Mouse (Mus musculus) forebrain, embryonic 15.5 days (tissue): ENCODE data around the gene Adamts3. TPM values are rescaled to one million over a fixed set of nuclear protein-coding genes. Genes with fewer than 3 reads are reported as not detected.

Source experiments
- ATAC-seq: fragments of 200-750 bp; cut with Nextera tagmentation; replicated peaks from 2 replicates; pipeline ENCODE4 v1.8.0; 2017; ENCODE audit warnings: mild to moderate bottlenecking, moderate TSS enrichment, moderate library complexity
- H3K27ac ChIP-seq: fragments of 300-500 bp; sonication (generic); replicated peaks from 2 replicates; pipeline ENCODE4 v1.5.1; 2015; ENCODE audit warnings: mild to moderate bottlenecking, inconsistent platforms
- H3K27me3 ChIP-seq: fragments of 300-500 bp; sonication (generic); 2 replicates; pipeline ENCODE4 v1.6.1; 2015; ENCODE audit warnings: inconsistent platforms
- H3K36me3 ChIP-seq: fragments of 300-500 bp; sonication (generic); 2 replicates; pipeline ENCODE4 v1.6.1; 2015; ENCODE audit warnings: mild to moderate bottlenecking, inconsistent platforms
- H3K4me1 ChIP-seq: fragments of 300-500 bp; sonication (generic); 2 replicates; pipeline ENCODE4 v1.6.1; 2015; ENCODE audit warnings: inconsistent platforms
- H3K4me2 ChIP-seq: fragments of 300-500 bp; sonication (generic); replicated peaks from 2 replicates; pipeline ENCODE4 v1.6.1; 2015; ENCODE audit warnings: mild to moderate bottlenecking, inconsistent platforms
- H3K4me3 ChIP-seq: fragments of 300-500 bp; sonication (generic); 2 replicates; pipeline ENCODE4 v1.5.1; 2015; ENCODE audit warnings: mild to moderate bottlenecking, inconsistent platforms
- H3K9ac ChIP-seq: fragments of 300-500 bp; sonication (generic); replicated peaks from 2 replicates; pipeline ENCODE4 v1.6.1; 2015; ENCODE audit warnings: mild to moderate bottlenecking, inconsistent platforms
- H3K9me3 ChIP-seq: fragments of 300-500 bp; sonication (generic); 2 replicates; pipeline ENCODE4 v1.6.1; 2016; ENCODE audit warnings: inconsistent platforms
- WGBS: fragments of 180-500 bp; shearing (Covaris S2); methylation state at CpG from one replicate; pipeline ENCODE4 v1.1.7; 2015; ENCODE audit warnings: mixed read lengths; 5-methylcytosine and 5-hydroxymethylcytosine counted together
- polyA plus RNA-seq: library from polyadenylated mRNA; unstranded; fragments of >200 nt; fragmentation: Nextera tagmentation; extraction: Ambion mirVana; gene quantifications from 2 replicates; pipeline ENCODE4 v1.2.1, GENCODE M21; 2015

Adamts3 gene
- polyA plus RNA-seq, 1 experiment from 2014 or later, result 14.0 TPM

GRCm38 (mm10) chr5:89747149-89747659, 135.9 kb downstream of the Adamts3 start:
- Histone ChIP-seq H3K4me1 (no peaks in the 10 kb centered on the region), H3K9me3 (no peaks in the 10 kb centered on the region), H3K27ac (no peak overlapping the region), H3K9ac (no peak overlapping the region), H3K4me2 (no peak overlapping the region), H3K36me3 (no peaks in the 10 kb centered on the region), H3K4me3 (no peak overlapping the region), H3K27me3 (no peaks in the 10 kb centered on the region)
- ATAC-seq, result no peak
- WGBS, result 84% methylated on average over 5 of the region's 5 CpGs

GRCm38 (mm10) chr5:89745112-89745511, 138.0 kb downstream of the Adamts3 start:
- Histone ChIP-seq H3K27ac (no peak overlapping the region), H3K4me3 (no peak overlapping the region), H3K27me3 (no peaks in the 10 kb centered on the region), H3K9me3 (no peaks in the 10 kb centered on the region), H3K36me3 (no peaks in the 10 kb centered on the region), H3K9ac (no peak overlapping the region), H3K4me2 (no peak overlapping the region), H3K4me1 (no peaks in the 10 kb centered on the region)
- WGBS, result 80% methylated on average over 2 of the region's 2 CpGs
- ATAC-seq, result no peak

GRCm38 (mm10) chr5:89734759-89735158, 148.4 kb downstream of the Adamts3 start:
- ATAC-seq, result no peak
- no peak overlapping the region for H3K4me2 ChIP-seq
- H3K27me3 ChIP-seq, result no peaks in the 10 kb centered on the region
- no peaks in the 10 kb centered on the region for H3K36me3 ChIP-seq
- no peaks in the 10 kb centered on the region for H3K9me3 ChIP-seq
- 84% methylated on average over 2 of the region's 2 CpGs for WGBS
- peak overlapping the region; percentile 29; the same call in 1 of the 2 replicates for H3K27ac ChIP-seq
- no peak overlapping the region for H3K4me3 ChIP-seq
- no peak overlapping the region for H3K9ac ChIP-seq
- H3K4me1 ChIP-seq, result no peaks in the 10 kb centered on the region

GRCm38 (mm10) chr5:89730411-89730810, 152.7 kb downstream of the Adamts3 start:
- no peak overlapping the region for H3K4me2 ChIP-seq
- H3K4me3 ChIP-seq, result no peak overlapping the region
- H3K36me3 ChIP-seq, result no peaks in the 10 kb centered on the region
- no peak overlapping the region for H3K9ac ChIP-seq
- 97% methylated on average over 3 of the region's 3 CpGs for WGBS
- no peak overlapping the region for H3K27ac ChIP-seq
- H3K9me3 ChIP-seq, result no peaks in the 10 kb centered on the region
- H3K4me1 ChIP-seq, result no peaks in the 10 kb centered on the region
- no peak for ATAC-seq
- H3K27me3 ChIP-seq, result no peaks in the 10 kb centered on the region

- H3K27ac ChIP-seq, result 0 out of 2 replicates have a peak overlapping the region, but pooled peaks have one; percentile 23
- WGBS, result 66% methylated on average over 3 of the region's 3 CpGs
- H3K36me3 ChIP-seq, result no peaks in the 10 kb centered on the region
- H3K4me3 ChIP-seq, result no peak overlapping the region
- H3K4me1 ChIP-seq, result no peaks in the 10 kb centered on the region
- no peak overlapping the region for H3K4me2 ChIP-seq
- no peaks in the 10 kb centered on the region for H3K27me3 ChIP-seq
- H3K9ac ChIP-seq, result no peak overlapping the region
- ATAC-seq, result no peak
- no peaks in the 10 kb centered on the region for H3K9me3 ChIP-seq
These were observed 155.0 kb downstream of the Adamts3 start for GRCm38 (mm10) chr5:89728117-89728516.

GRCm38 (mm10) chr5:89727497-89728057, 155.6 kb downstream of the Adamts3 start:
- WGBS, result 72% methylated on average over 6 of the region's 6 CpGs
- no peaks in the 10 kb centered on the region for H3K9me3 ChIP-seq
- H3K36me3 ChIP-seq, result no peaks in the 10 kb centered on the region
- no peak overlapping the region for H3K9ac ChIP-seq
- no peaks in the 10 kb centered on the region for H3K27me3 ChIP-seq
- ATAC-seq, result no peak
- no peak overlapping the region for H3K4me2 ChIP-seq
- H3K4me1 ChIP-seq, result no peaks in the 10 kb centered on the region
- peak overlapping the region; percentile 53 for H3K27ac ChIP-seq
- no peak overlapping the region for H3K4me3 ChIP-seq

- no peak overlapping the region for H3K9ac ChIP-seq
- H3K4me3 ChIP-seq, result no peak overlapping the region
- ATAC-seq, result no peak
- peaks cover 19% of the 10 kb centered on the region for H3K4me1 ChIP-seq
- no peaks in the 10 kb centered on the region for H3K36me3 ChIP-seq
- no peak overlapping the region for H3K4me2 ChIP-seq
- no peak overlapping the region for H3K27ac ChIP-seq
- 60% methylated on average over 2 of the region's 2 CpGs for WGBS
- no peaks in the 10 kb centered on the region for H3K9me3 ChIP-seq
- no peaks in the 10 kb centered on the region for H3K27me3 ChIP-seq
These were observed 168.6 kb downstream of the Adamts3 start for GRCm38 (mm10) chr5:89714552-89714951.

GRCm38 (mm10) chr5:89711116-89711859, 171.8 kb downstream of the Adamts3 start:
- H3K27me3 ChIP-seq, result no peaks in the 10 kb centered on the region
- H3K4me2 ChIP-seq, result no peak overlapping the region
- H3K4me3 ChIP-seq, result no peak overlapping the region
- peak overlapping the region; percentile 39; the same call in 1 of the 2 replicates for H3K27ac ChIP-seq
- peaks cover 21% of the 10 kb centered on the region for H3K4me1 ChIP-seq
- H3K9me3 ChIP-seq, result no peaks in the 10 kb centered on the region
- 51% methylated on average over 7 of the region's 7 CpGs for WGBS
- H3K36me3 ChIP-seq, result peaks cover 5% of the 10 kb centered on the region; the same call in 1 of the 2 replicates
- peak; percentile 70 for ATAC-seq
- no peak overlapping the region for H3K9ac ChIP-seq

GRCm38 (mm10) chr5:89709459-89709858, 173.7 kb downstream of the Adamts3 start:
- ATAC-seq, result no peak
- peaks cover 5% of the 10 kb centered on the region; the same call in 1 of the 2 replicates for H3K36me3 ChIP-seq
- H3K4me1 ChIP-seq, result peaks cover 24% of the 10 kb centered on the region
- no peak overlapping the region for H3K27ac ChIP-seq
- no peak overlapping the region for H3K4me2 ChIP-seq
- 34% methylated on average over 4 of the region's 4 CpGs for WGBS
- no peak overlapping the region for H3K4me3 ChIP-seq
- no peaks in the 10 kb centered on the region for H3K9me3 ChIP-seq
- no peak overlapping the region for H3K9ac ChIP-seq
- H3K27me3 ChIP-seq, result no peaks in the 10 kb centered on the region

GRCm38 (mm10) chr5:89704264-89704663, 178.9 kb downstream of the Adamts3 start:
- H3K27ac ChIP-seq, result peak overlapping the region; percentile 51
- H3K9ac ChIP-seq, result no peak overlapping the region
- 8% methylated on average over 1 of the region's 1 CpGs for WGBS
- no peak overlapping the region for H3K4me2 ChIP-seq
- H3K4me3 ChIP-seq, result no peak overlapping the region
- ATAC-seq, result peak; percentile 57
- H3K27me3 ChIP-seq, result no peaks in the 10 kb centered on the region
- no peaks in the 10 kb centered on the region for H3K9me3 ChIP-seq
- peaks cover 5% of the 10 kb centered on the region; the same call in 1 of the 2 replicates for H3K36me3 ChIP-seq
- H3K4me1 ChIP-seq, result peaks cover 35% of the 10 kb centered on the region

GRCm38 (mm10) chr5:89701241-89702007, 181.7 kb downstream of the Adamts3 start:
- WGBS, result 22% methylated on average over 9 of the region's 9 CpGs
- no peak overlapping the region for H3K4me3 ChIP-seq
- no peaks in the 10 kb centered on the region for H3K27me3 ChIP-seq
- H3K9me3 ChIP-seq, result no peaks in the 10 kb centered on the region
- H3K9ac ChIP-seq, result no peak overlapping the region
- no peaks in the 10 kb centered on the region for H3K36me3 ChIP-seq
- 0 out of 2 replicates have a peak overlapping the region, but pooled peaks have one; percentile 10 for H3K4me2 ChIP-seq
- peak; percentile 94 for ATAC-seq
- H3K4me1 ChIP-seq, result peaks cover 35% of the 10 kb centered on the region
- peak overlapping the region; percentile 62 for H3K27ac ChIP-seq

- no peak overlapping the region for H3K4me3 ChIP-seq
- no peak for ATAC-seq
- no peaks in the 10 kb centered on the region for H3K4me1 ChIP-seq
- no peak overlapping the region for H3K27ac ChIP-seq
- no peaks in the 10 kb centered on the region for H3K27me3 ChIP-seq
- 72% methylated on average over 1 of the region's 1 CpGs for WGBS
- H3K36me3 ChIP-seq, result no peaks in the 10 kb centered on the region
- no peaks in the 10 kb centered on the region for H3K9me3 ChIP-seq
- no peak overlapping the region for H3K4me2 ChIP-seq
- no peak overlapping the region for H3K9ac ChIP-seq
These were observed 195.3 kb downstream of the Adamts3 start for GRCm38 (mm10) chr5:89687826-89688225.
